Mouse (Mus musculus): Measurements from ENCODE around the gene Kansl3.

- TF ChIP-seq CTCF (IDR thresholded peaks at IDR 0.05) (no peak), POLR2A (IDR thresholded peaks at IDR 0.05; ENCODE audit: insufficient read depth, low read depth, low read length) (no peak)
Measured at GRCm38 (mm10) chr1:36325900-36326321, 43.1 kb downstream of the Kansl3 start.
